Mouse (Mus musculus) CH12.LX (cell line): Measurements from ENCODE around the gene Rexo1. TPM values are rescaled to one million over a fixed set of nuclear protein-coding genes. Genes with fewer than 3 reads are reported as not detected.

Source experiments
- DNase-seq: peaks from one replicate; pipeline ENCODE4 v3.0.0-alpha.2; 2013; ENCODE audit errors: extremely low read depth
- H3K27ac ChIP-seq: 2 replicates; pipeline ENCODE4 v1.5.1; 2012; ENCODE audit warnings: low read depth, mild to moderate bottlenecking, control low read depth, moderate library complexity; ENCODE audit not compliant: insufficient read depth
- H3K27me3 ChIP-seq: replicated peaks from 2 replicates; pipeline ENCODE3; 2012; ENCODE audit warnings: inconsistent platforms
- H3K36me3 ChIP-seq, 2 experiments: replicated peaks in 1 of 2; 2 replicates each; pipeline versions ENCODE3 to v1.6.1; 2012; ENCODE audit warnings: inconsistent platforms in 1 of 2, low read length in 1 of 2, mild to moderate bottlenecking in 1 of 2, mixed read lengths in 1 of 2, moderate library complexity in 1 of 2; ENCODE audit not compliant: control insufficient read depth in 1 of 2, insufficient read depth in 1 of 2
- H3K4me1 ChIP-seq, 2 experiments: 2 replicates each; pipeline ENCODE4 v1.6.1; 2012; ENCODE audit warnings: inconsistent platforms in 1 of 2, moderate library complexity in 1 of 2; ENCODE audit not compliant: insufficient read depth in 2 of 2, control insufficient read depth in 1 of 2
- H3K4me2 ChIP-seq: 2 replicates; pipeline ENCODE4 v1.6.1; 2012; ENCODE audit warnings: low read depth, mild to moderate bottlenecking, control low read depth; ENCODE audit not compliant: poor library complexity, insufficient read depth, severe bottlenecking
- H3K4me3 ChIP-seq, 3 experiments: fragments of 150-350 bp in 1 of 3; sonication (generic) in 1 of 3; replicated peaks in 1 of 3; 2 replicates each; pipeline versions ENCODE3 to v1.5.1; 2011 to 2012; ENCODE audit warnings: low read depth in 2 of 3, low read length in 2 of 3, mild to moderate bottlenecking in 2 of 3, moderate library complexity in 2 of 3, control low read depth in 1 of 3, improper control_type of control experiment in 1 of 3, inconsistent platforms in 1 of 3, mixed read lengths in 1 of 3; ENCODE audit not compliant: poor library complexity in 1 of 3
- H3K79me2 ChIP-seq: replicated peaks from 2 replicates; pipeline ENCODE4 v1.6.1; 2012; ENCODE audit warnings: mild to moderate bottlenecking, moderate library complexity; ENCODE audit not compliant: control insufficient read depth, poor library complexity, insufficient read depth, severe bottlenecking; ENCODE audit errors: extremely low read depth
- H3K9ac ChIP-seq: 2 replicates; pipeline ENCODE4 v1.6.1; 2012; ENCODE audit warnings: low read depth, mild to moderate bottlenecking, control low read depth, moderate library complexity; ENCODE audit not compliant: insufficient read depth
- H3K9me3 ChIP-seq: replicated peaks from 2 replicates; pipeline ENCODE3; 2012; ENCODE audit warnings: low read length, inconsistent platforms, mixed read lengths
- BHLHE40 ChIP-seq: IDR thresholded peaks from 2 replicates; pipeline ENCODE4 v1.6.1; 2011; ENCODE audit warnings: mild to moderate bottlenecking, low read depth, low read length, improper control_type of control experiment
- E2F4 ChIP-seq: IDR thresholded peaks from 2 replicates; pipeline ENCODE4 v1.6.1; 2011; ENCODE audit warnings: low read depth, low read length, improper control_type of control experiment; ENCODE audit not compliant: insufficient replicate concordance
- ETS1 ChIP-seq: conservative IDR thresholded peaks from 2 replicates; pipeline ENCODE4 v1.6.1; 2012; ENCODE audit warnings: low read depth, mild to moderate bottlenecking, inconsistent platforms, low read length, improper control_type of control experiment, moderate library complexity
- GABPA ChIP-seq: IDR thresholded peaks from 2 replicates; pipeline ENCODE4 v1.6.1; 2012; ENCODE audit warnings: low read depth, low read length, improper control_type of control experiment, inconsistent platforms; ENCODE audit not compliant: insufficient replicate concordance
- MAFK ChIP-seq: IDR thresholded peaks from 2 replicates; pipeline ENCODE4 v1.6.1; 2011; ENCODE audit warnings: low read length, improper control_type of control experiment; ENCODE audit not compliant: insufficient replicate concordance
- MAZ ChIP-seq: IDR thresholded peaks from 2 replicates; pipeline ENCODE4 v1.6.1; 2012; ENCODE audit warnings: low read depth, mild to moderate bottlenecking, inconsistent platforms, low read length, improper control_type of control experiment, moderate library complexity
- MEF2A ChIP-seq: IDR thresholded peaks from 2 replicates; pipeline ENCODE4 v1.6.1; 2014; ENCODE audit warnings: low read depth, mild to moderate bottlenecking, inconsistent platforms, low read length, improper control_type of control experiment, borderline replicate concordance
- MXI1 ChIP-seq: IDR thresholded peaks from 2 replicates; pipeline ENCODE4 v1.6.1; 2011; ENCODE audit warnings: mild to moderate bottlenecking, low read depth, low read length, improper control_type of control experiment
- MYC ChIP-seq: IDR thresholded peaks from 2 replicates; pipeline ENCODE4 v1.6.1; 2011; ENCODE audit warnings: low read depth, mild to moderate bottlenecking, improper control_type of control experiment, low read length
- NRF1 ChIP-seq: IDR thresholded peaks from 2 replicates; pipeline ENCODE4 v1.6.1; 2014; ENCODE audit warnings: low read depth, mild to moderate bottlenecking, inconsistent platforms, low read length, improper control_type of control experiment, moderate library complexity
- POLR2AphosphoS2 ChIP-seq: IDR thresholded peaks from 2 replicates; pipeline ENCODE4 v1.6.1; 2011; ENCODE audit warnings: low read depth, low read length, improper control_type of control experiment
- RAD21 ChIP-seq: IDR thresholded peaks from 2 replicates; pipeline ENCODE4 v1.6.1; 2011; ENCODE audit warnings: low read depth, mild to moderate bottlenecking, low read length, improper control_type of control experiment, moderate library complexity
- RCOR1 ChIP-seq: conservative IDR thresholded peaks from 2 replicates; pipeline ENCODE4 v1.6.1; 2012; ENCODE audit warnings: low read depth, mild to moderate bottlenecking, inconsistent platforms, low read length, improper control_type of control experiment
- SIN3A ChIP-seq: IDR thresholded peaks from 2 replicates; pipeline ENCODE4 v1.6.1; 2012; ENCODE audit warnings: low read length, improper control_type of control experiment, inconsistent platforms
- SMC3 ChIP-seq: IDR thresholded peaks from 2 replicates; pipeline ENCODE4 v1.6.1; 2011; ENCODE audit warnings: low read depth, low read length, improper control_type of control experiment
- UBTF ChIP-seq: IDR thresholded peaks from 2 replicates; pipeline ENCODE4 v1.6.1; 2012; ENCODE audit warnings: low read depth, mild to moderate bottlenecking, inconsistent platforms, low read length, improper control_type of control experiment, moderate library complexity
- USF1 ChIP-seq: IDR thresholded peaks from 2 replicates; pipeline ENCODE4 v1.6.1; 2014; ENCODE audit warnings: low read depth, mild to moderate bottlenecking, inconsistent platforms, low read length, improper control_type of control experiment
- USF2 ChIP-seq: conservative IDR thresholded peaks from 2 replicates; pipeline ENCODE4 v1.6.1; 2011; ENCODE audit warnings: low read depth, low read length, improper control_type of control experiment
- ZC3H11A ChIP-seq: IDR thresholded peaks from 2 replicates; pipeline ENCODE4 v1.6.1; 2012; ENCODE audit warnings: low read depth, mild to moderate bottlenecking, inconsistent platforms, low read length, improper control_type of control experiment
- ZKSCAN1 ChIP-seq: IDR thresholded peaks from 2 replicates; pipeline ENCODE4 v1.6.1; 2012; ENCODE audit warnings: low read depth, inconsistent platforms, low read length, improper control_type of control experiment, borderline replicate concordance
- ZMIZ1 ChIP-seq: IDR thresholded peaks from 2 replicates; pipeline ENCODE4 v1.6.1; 2012; ENCODE audit warnings: low read depth, mild to moderate bottlenecking, inconsistent platforms, low read length, improper control_type of control experiment
- ZNF384 ChIP-seq: IDR thresholded peaks from 2 replicates; pipeline ENCODE4 v1.6.1; 2012; ENCODE audit warnings: low read depth, low read length, improper control_type of control experiment, inconsistent platforms
- dilution Hi-C: fragments of 300-500 bp; cut with MboI; formaldehyde crosslinking; loops from 2 replicates; pipeline ENCODE4 v1.14.3; 2020; ENCODE audit warnings: low sequenced_read_pairs; ENCODE audit not compliant: extremely low pct_unique_long_range_greater_than_20kb, extremely low pct_ligation_motif_present
- in situ Hi-C: fragments of 300-500 bp; cut with MboI; formaldehyde crosslinking; loops from 3 replicates; pipeline ENCODE4 v1.14.3; 2019; ENCODE audit warnings: low sequenced_read_pairs, low pct_ligation_motif_present, low pct_unique_long_range_greater_than_20kb, mixed read lengths
- polyA plus RNA-seq: library from polyadenylated mRNA; unstranded; fragments of >175 nt; gene quantifications from 2 replicates; pipeline ENCODE4 v1.2.1, GENCODE M21; 2012; ENCODE audit warnings: low read depth; ENCODE audit not compliant: insufficient read length
- total RNA-seq, 2 experiments: library from RNA; depleted of rRNA; stranded (reverse); fragments of 300-350 nt in 1 of 2; fragments of >200 nt in 1 of 2; gene quantifications; 2 replicates each; pipeline ENCODE4 v1.2.3; 2012 to 2014

The Rexo1 gene
- total and polyA plus RNA-seq, 3 experiments = 7.0 to 41.9 (median 17.7) TPM

DNA sequence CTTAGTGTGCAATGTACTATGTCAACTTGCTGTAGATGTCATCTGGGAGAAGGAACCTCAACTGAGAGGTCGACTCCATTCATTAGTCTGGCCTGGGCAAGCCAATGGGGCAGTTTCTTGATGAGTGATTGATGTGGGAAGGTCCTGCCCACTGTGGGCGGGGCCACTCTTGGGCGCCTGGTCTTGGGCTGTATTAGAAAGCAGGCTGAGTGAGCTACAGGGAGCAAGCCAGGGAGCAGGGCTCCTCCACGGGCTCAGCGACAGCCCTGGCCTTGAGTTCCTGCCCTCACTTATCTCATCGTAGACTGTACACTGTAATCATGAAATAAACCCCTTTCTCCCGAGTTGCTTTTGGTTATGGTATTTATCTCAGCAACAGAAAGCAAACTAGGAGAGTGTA lies 27.7 kb downstream of the Rexo1 start:
- in situ Hi-C loops = no loop called here

DNA sequence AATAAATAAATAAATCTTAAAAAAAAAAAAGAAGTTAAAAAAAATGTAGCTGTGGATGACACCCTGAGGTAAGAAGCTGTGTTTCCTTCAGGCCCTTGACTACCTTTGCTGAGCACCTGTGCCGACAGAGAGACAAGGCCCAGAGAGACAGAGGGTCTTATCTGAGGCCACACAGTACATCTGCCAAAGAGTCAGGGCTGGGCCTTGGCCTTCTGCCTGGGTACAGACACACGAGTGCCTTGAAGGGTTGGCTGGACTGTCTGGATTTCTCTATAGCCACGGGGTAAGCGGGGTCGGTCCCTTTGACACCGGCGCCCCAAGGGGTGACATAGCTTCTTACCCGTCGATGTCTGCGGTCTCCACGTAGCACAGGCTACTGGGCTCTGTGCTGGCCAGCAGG lies 28.6 kb downstream of the Rexo1 start:
- no peak overlapping the region for H3K4me2 ChIP-seq
- H3K27ac ChIP-seq = no peak overlapping the region
- dilution Hi-C loops = no loop called here
- no peaks in the 10 kb centered on the region for H3K9me3 ChIP-seq
- no peak overlapping the region for H3K9ac ChIP-seq
- peaks cover 14 to 43% of the 10 kb centered on the region in 2 experiments for H3K4me1 ChIP-seq
- peaks cover 17% of the 10 kb centered on the region for H3K27me3 ChIP-seq
- no peaks in the 10 kb centered on the region for H3K36me3 ChIP-seq
- DNase-seq = no peak
- no peak overlapping the region for H3K4me3 ChIP-seq
- TF ChIP-seq USF1 (no peak), ZKSCAN1 (no peak), BHLHE40 (no peak), MAZ (no peak), E2F4 (no peak), MAFK (no peak), MXI1 (no peak), ZC3H11A (no peak), ZMIZ1 (no peak), USF2 (no peak), POLR2AphosphoS2 (no peak)
- TF ChIP-seq, all 38 proteins: peak for 0
- in situ Hi-C loops = no loop called here
- no peaks in the 10 kb centered on the region for H3K79me2 ChIP-seq

More for the DNA sequence above, 27.7 kb downstream of the Rexo1 start:
- no peaks in the 10 kb centered on the region for H3K79me2 ChIP-seq
- no peak overlapping the region for H3K27ac ChIP-seq
- no peak overlapping the region for H3K4me2 ChIP-seq
- TF ChIP-seq E2F4 = no peak
- no peak for TF ChIP-seq UBTF
- TF ChIP-seq RAD21 = no peak
- no peak for TF ChIP-seq USF1
- TF ChIP-seq ZNF384 = no peak
- no peak overlapping the region for H3K4me3 ChIP-seq
- dilution Hi-C loops = no loop called here
- no peak overlapping the region for H3K9ac ChIP-seq
- H3K36me3 ChIP-seq = no peaks in the 10 kb centered on the region
- DNase-seq = peak; percentile 55
- H3K4me1 ChIP-seq = peaks cover 19 to 52% of the 10 kb centered on the region in 2 experiments
- H3K27me3 ChIP-seq = peaks cover 14% of the 10 kb centered on the region
- no peaks in the 10 kb centered on the region for H3K9me3 ChIP-seq

DNA sequence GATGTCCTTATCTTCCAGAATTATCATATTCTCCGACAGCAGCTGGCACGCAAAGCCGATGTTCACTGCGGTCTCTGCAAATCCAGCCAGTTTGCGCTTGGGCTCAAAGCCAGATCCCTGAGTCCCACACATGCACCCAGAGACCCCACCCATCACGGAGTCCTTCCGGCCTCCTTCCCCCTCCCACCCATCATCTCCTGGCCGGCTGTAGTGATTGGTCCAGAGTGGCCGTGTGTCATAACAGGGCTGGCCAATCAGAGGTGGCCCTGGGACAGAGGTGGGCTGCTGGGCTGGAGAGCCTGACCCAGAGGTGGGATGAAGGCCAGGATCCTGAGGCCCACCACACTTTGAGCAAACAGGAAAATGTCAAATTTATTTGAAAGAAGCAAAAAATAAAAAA lies 35.2 kb downstream of the Rexo1 start:
- TF ChIP-seq ETS1 = no peak
- TF ChIP-seq ZC3H11A = no peak
- TF ChIP-seq NRF1 = no peak
- TF ChIP-seq ZMIZ1 = no peak
- TF ChIP-seq GABPA = no peak
- TF ChIP-seq USF2 = no peak
- no peak for TF ChIP-seq MYC
- no peak for TF ChIP-seq BHLHE40
- TF ChIP-seq RAD21 = no peak
- no peak for TF ChIP-seq RCOR1
- no peak for TF ChIP-seq MEF2A
- TF ChIP-seq SIN3A = no peak
- TF ChIP-seq SMC3 = no peak
- peaks cover 0 to under 1% of the 10 kb centered on the region in 2 experiments; a peak in 1 of 4 replicates for H3K4me1 ChIP-seq
- peaks cover 52% of the 10 kb centered on the region for H3K27me3 ChIP-seq
- H3K79me2 ChIP-seq = no peaks in the 10 kb centered on the region
- no peak overlapping the region for H3K27ac ChIP-seq
- H3K9me3 ChIP-seq = peaks cover 13% of the 10 kb centered on the region
- H3K4me2 ChIP-seq = no peak overlapping the region
- no peak for DNase-seq
- no peaks in the 10 kb centered on the region for H3K36me3 ChIP-seq
- no peak overlapping the region for H3K9ac ChIP-seq
- dilution Hi-C loops = no loop called here
- no peak overlapping the region for H3K4me3 ChIP-seq
- in situ Hi-C loops = no loop called here
